Mouse (Mus musculus): ENCODE results near the gene Olfm4. TPM values are rescaled to one million over a fixed set of nuclear protein-coding genes. Genes with fewer than 3 reads are reported as not detected.

The Olfm4 gene
- total RNA-seq, 2 experiments from 2014 or later = 0.79 to 0.96 TPM

- no peak for TF ChIP-seq CTCF (IDR thresholded peaks at IDR 0.05)
- Histone ChIP-seq H3K27ac (no peak overlapping the region), H3K4me3 (no peak overlapping the region)
- intact Hi-C loops (cut with DNase I) = no loop called here
- DNase-seq (ENCODE audit: extremely low spot score in 1 of 2, low spot score in 2 of 2) = no peak
Observed at GRCm38 (mm10) chr14:79985696-79986095, 1.8 kb downstream of the Olfm4 start.

- TF ChIP-seq CTCF (IDR thresholded peaks at IDR 0.05) = no peak
- no peak overlapping the region for H3K4me3 ChIP-seq
- H3K27ac ChIP-seq = no peak overlapping the region
- no peak for DNase-seq (ENCODE audit: extremely low spot score in 1 of 2, low spot score in 2 of 2)
- intact Hi-C loops (cut with DNase I) = no loop called here
Observed at GRCm38 (mm10) chr14:79986831-79987230, 3.0 kb downstream of the Olfm4 start.

DNA sequence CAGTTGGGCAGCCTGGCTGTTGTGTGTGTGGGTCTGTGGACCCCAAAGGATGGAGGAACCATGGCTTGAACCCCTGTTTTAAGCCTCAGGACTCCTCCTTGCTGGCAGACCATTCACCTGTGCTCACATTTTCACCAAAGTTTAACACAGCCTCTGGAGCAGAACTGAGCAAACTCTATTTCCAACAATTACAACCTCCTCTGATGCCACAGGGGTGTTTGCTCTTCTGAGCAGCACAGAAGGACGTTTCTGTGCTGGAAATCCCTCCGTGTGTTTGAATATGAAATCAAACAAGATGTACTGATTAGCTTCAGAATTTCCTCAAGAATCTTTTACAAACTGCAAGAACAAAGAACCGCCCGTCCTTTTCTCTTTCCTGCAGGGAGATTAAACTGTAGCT is 5.9 kb downstream of the Olfm4 start:
- no peak for DNase-seq (ENCODE audit: extremely low spot score in 1 of 2, low spot score in 2 of 2)
- H3K4me3 ChIP-seq = no peak overlapping the region
- intact Hi-C loops (cut with DNase I) = no loop called here
- no peak overlapping the region for H3K27ac ChIP-seq
- TF ChIP-seq CTCF (IDR thresholded peaks at IDR 0.05) = no peak

- no peak for TF ChIP-seq CTCF (IDR thresholded peaks at IDR 0.05)
- no peak for DNase-seq (ENCODE audit: extremely low spot score in 1 of 2, low spot score in 2 of 2)
- intact Hi-C loops (cut with DNase I) = no loop called here
- no peak overlapping the region for H3K27ac ChIP-seq
- H3K4me3 ChIP-seq = no peak overlapping the region
Observed at GRCm38 (mm10) chr14:79990547-79990946, 6.7 kb downstream of the Olfm4 start.

- H3K4me3 ChIP-seq = no peak overlapping the region
- no peak overlapping the region for H3K27ac ChIP-seq
- no peak for DNase-seq (ENCODE audit: extremely low spot score in 1 of 2, low spot score in 2 of 2)
- no peak for TF ChIP-seq CTCF (IDR thresholded peaks at IDR 0.05)
- intact Hi-C loops (cut with DNase I) = no loop called here
Observed at GRCm38 (mm10) chr14:79997534-79997933, 13.7 kb downstream of the Olfm4 start.

- Histone ChIP-seq H3K27ac (no peak overlapping the region), H3K4me3 (no peak overlapping the region)
- no peak for DNase-seq (ENCODE audit: extremely low spot score in 1 of 2, low spot score in 2 of 2)
- no peak for TF ChIP-seq CTCF (IDR thresholded peaks at IDR 0.05)
- intact Hi-C loops (cut with DNase I) = no loop called here
Observed at GRCm38 (mm10) chr14:80000110-80000531, 16.2 kb downstream of the Olfm4 start.

DNA sequence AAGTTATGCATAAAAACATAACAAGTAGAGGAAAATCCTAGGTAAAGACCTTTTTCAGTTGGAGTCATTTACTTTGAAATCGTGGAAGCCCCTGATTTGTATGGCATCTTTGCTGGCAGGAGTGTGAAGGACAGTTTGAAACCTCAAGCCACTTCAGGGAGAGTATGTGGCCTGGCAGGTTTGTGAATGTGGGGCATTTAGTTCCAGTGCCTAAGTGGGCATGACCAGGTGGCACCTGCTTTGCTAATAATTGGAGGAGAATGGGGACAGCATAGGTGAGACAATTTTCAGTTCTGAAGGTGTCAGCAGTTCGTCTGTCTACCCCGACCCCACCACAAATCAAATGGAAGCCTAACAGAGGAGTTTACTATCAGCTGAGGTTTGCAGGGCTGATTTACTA is 23.8 kb downstream of the Olfm4 start:
- H3K4me3 ChIP-seq = no peak overlapping the region
- no peak for TF ChIP-seq CTCF (IDR thresholded peaks at IDR 0.05)
- H3K27ac ChIP-seq = no peak overlapping the region
- DNase-seq (ENCODE audit: extremely low spot score in 1 of 2, low spot score in 2 of 2) = no peak
- intact Hi-C loops (cut with DNase I) = no loop called here

GRCm38 (mm10) chr14:80010426-80010825 is 26.5 kb downstream of the Olfm4 start:
- DNase-seq (ENCODE audit: extremely low spot score in 1 of 2, low spot score in 2 of 2) = no peak
- intact Hi-C loops (cut with DNase I) = no loop called here
- no peak for TF ChIP-seq CTCF (IDR thresholded peaks at IDR 0.05)
- no peak overlapping the region for H3K4me3 ChIP-seq
- no peak overlapping the region for H3K27ac ChIP-seq

DNA sequence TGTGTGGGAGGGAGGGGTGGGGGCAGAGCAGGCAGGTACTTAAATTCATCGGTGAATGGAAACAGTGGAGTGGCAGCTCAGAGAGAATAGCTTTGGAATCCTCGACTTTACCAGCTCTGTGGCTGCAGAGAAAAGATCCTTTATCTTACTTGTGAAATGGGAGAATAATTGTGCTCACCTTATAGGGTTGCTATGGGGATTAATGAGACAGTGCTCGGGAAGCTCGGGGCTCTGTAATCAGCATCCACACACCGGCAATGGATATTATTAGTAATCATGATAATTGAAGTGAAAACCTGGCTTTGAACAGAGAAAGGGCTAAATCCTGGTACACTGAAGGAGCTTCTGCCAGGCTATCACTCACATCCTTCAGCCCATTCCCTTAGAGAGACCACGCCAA is 31.1 kb downstream of the Olfm4 start:
- Histone ChIP-seq H3K4me3 (no peak overlapping the region), H3K27ac (no peak overlapping the region)
- TF ChIP-seq CTCF (IDR thresholded peaks at IDR 0.05) = no peak
- DNase-seq (ENCODE audit: extremely low spot score in 1 of 2, low spot score in 2 of 2) = no peak
- intact Hi-C loops (cut with DNase I) = no loop called here

DNA sequence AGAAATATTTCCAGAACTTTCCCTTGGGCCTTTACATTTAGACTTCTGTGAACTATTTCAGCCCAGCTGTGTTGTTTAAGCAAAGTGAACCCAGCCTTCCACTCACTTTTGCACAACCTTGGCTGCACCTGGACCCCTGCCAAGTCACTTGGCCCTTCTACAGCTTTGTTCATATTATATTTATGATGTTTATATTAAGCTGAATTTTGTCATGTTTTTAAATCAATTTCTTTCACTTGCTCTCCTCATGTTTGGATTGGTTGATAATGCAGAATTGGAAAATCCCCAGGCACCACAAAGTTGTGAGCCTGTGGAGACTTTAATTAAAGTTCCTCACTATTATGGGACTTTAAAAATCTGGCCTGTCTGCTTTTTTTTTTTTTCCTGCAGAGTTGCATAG is 32.2 kb downstream of the Olfm4 start:
- Histone ChIP-seq H3K27ac (no peak overlapping the region), H3K4me3 (no peak overlapping the region)
- TF ChIP-seq CTCF (IDR thresholded peaks at IDR 0.05) = no peak
- intact Hi-C loops (cut with DNase I) = no loop called here
- no peak for DNase-seq (ENCODE audit: extremely low spot score in 1 of 2, low spot score in 2 of 2)

GRCm38 (mm10) chr14:80026078-80026477 is 42.2 kb downstream of the Olfm4 start:
- no peak overlapping the region for H3K27ac ChIP-seq
- no peak for TF ChIP-seq CTCF (IDR thresholded peaks at IDR 0.05)
- DNase-seq (ENCODE audit: extremely low spot score in 1 of 2, low spot score in 2 of 2) = no peak
- intact Hi-C loops (cut with DNase I) = loop anchor here (10.0 kb wide), 1 partner anchor 371 kb away; no protein-coding TSS in a partner anchor
- no peak overlapping the region for H3K4me3 ChIP-seq

GRCm38 (mm10) chr14:80029297-80030001 is 45.6 kb downstream of the Olfm4 start:
- DNase-seq (ENCODE audit: extremely low spot score in 1 of 2, low spot score in 2 of 2) = no peak

GRCm38 (mm10) chr14:80039645-80040272 is 55.9 kb downstream of the Olfm4 start:
- no peak overlapping the region for H3K27ac ChIP-seq
- DNase-seq (ENCODE audit: extremely low spot score in 1 of 2, low spot score in 2 of 2) = no peak
- no peak for TF ChIP-seq CTCF (IDR thresholded peaks at IDR 0.05)
- intact Hi-C loops (cut with DNase I) = no loop called here
- H3K4me3 ChIP-seq = no peak overlapping the region

More at GRCm38 (mm10) chr14:80029297-80030001, 45.6 kb downstream of the Olfm4 start:
- peak overlapping the region; percentile 69; the same call in 1 of the 2 replicates for H3K27ac ChIP-seq
- intact Hi-C loops (cut with DNase I) = loop anchor here (5.0 to 10.0 kb wide), 2 partner anchors 257 to 375 kb away; partner anchors contain the start of gene Pcdh8
- no peak overlapping the region for H3K4me3 ChIP-seq
- TF ChIP-seq CTCF (IDR thresholded peaks at IDR 0.05) = no peak
